ENCODE assay signal across 25 mouse cellular contexts in genomic region chr8:118794886-118795285, GRCm38 (mm10).
DNase-seq lines count a peak whose midpoint lies in the region; ATAC-seq lines count a peak whose summit lies in the region.
"Had no signal": no experiment of that assay in that cellular context is flagged by ENCODE, and none has a peak within 500 bp of the region (broad histone marks: within the 10 kb centered on the region; RNA-seq: fewer than 3 reads in every experiment).

No protein-coding gene starts in this region.

- H3K36me3 ChIP-seq in forebrain, embryonic 14.5 days (ENCODE audit: control insufficient read depth, insufficient read depth, low read length) = no peaks in the 10 kb centered on the region
- H3K36me3 ChIP-seq: embryonic facial prominence, embryonic 10.5 days; G1E; intestine, embryonic 15.5 days; limb, embryonic 12.5 days; midbrain, embryonic 13.5 days; neural tube, embryonic 12.5 days had no signal

- no peaks in the 10 kb centered on the region for H3K27me3 ChIP-seq in forebrain, embryonic 14.5 days (replicated peaks; ENCODE audit: control insufficient read depth, insufficient read depth, low read length)
- H3K27me3 ChIP-seq: intestine, embryonic 15.5 days; limb, embryonic 12.5 days; midbrain, embryonic 13.5 days; neural tube, embryonic 12.5 days had no signal

- WGBS in forebrain, embryonic 14.5 days = 84% methylated on average over 9 of the region's 9 CpGs

- H3K27ac ChIP-seq in forebrain, embryonic 14.5 days (ENCODE audit: low read depth, low read length) = no peak overlapping the region
- H3K27ac ChIP-seq: embryonic facial prominence, embryonic 10.5 days; intestine, embryonic 15.5 days; limb, embryonic 12.5 days; midbrain, embryonic 13.5 days; neural tube, embryonic 12.5 days had no signal

- no peak overlapping the region for H3K9ac ChIP-seq in forebrain, embryonic 14.5 days (ENCODE audit: low read length)
- H3K9ac ChIP-seq: forebrain, postnatal 0 days; intestine, embryonic 15.5 days; limb, embryonic 12.5 days; liver, postnatal 0 days; midbrain, embryonic 13.5 days; neural tube, embryonic 12.5 days had no signal

- peak; percentile 79 for DNase-seq in right cerebral cortex, adult 18-20 months
- DNase-seq in right cerebral cortex, postnatal 4 days = no peak
- peak; percentile 39 to 68 for DNase-seq in left cerebral cortex, adult 8-10 months (ENCODE audit: low spot score in 2 of 2)
- peak; percentile 45 to 52 for DNase-seq in right cerebral cortex, postnatal 10 days (ENCODE audit: low spot score in 2 of 2)
- no peak for DNase-seq in forebrain, embryonic 14.5 days (ENCODE audit: low spot score)
- DNase-seq in spleen, postnatal 14 days (ENCODE audit: low spot score in 2 of 2) = no peak
- DNase-seq: adrenal gland, adult 2 months; cerebellum, adult 11-12 months; cerebellum, postnatal 10 days; forebrain, postnatal 0 days; kidney, adult 8-10 months; kidney, postnatal 14 days; liver, postnatal 0 days; lung, postnatal 10 days; thymus, postnatal 14 days had no signal

- ATAC-seq in forebrain, embryonic 14.5 days = no peak
- no peak for ATAC-seq in megakaryocyte progenitor cell, adult 5-6 weeks (replicated peaks; ENCODE audit: poor library complexity)
- ATAC-seq: forebrain, postnatal 0 days; hindbrain, embryonic 16.5 days; intestine, embryonic 15.5 days; liver, postnatal 0 days; midbrain, embryonic 13.5 days had no signal

- no peaks in the 10 kb centered on the region for H3K9me3 ChIP-seq in forebrain, embryonic 14.5 days (replicated peaks; ENCODE audit: control insufficient read depth, low read length)
- H3K9me3 ChIP-seq: embryonic facial prominence, embryonic 10.5 days; intestine, embryonic 15.5 days; midbrain, embryonic 13.5 days; neural tube, embryonic 12.5 days had no signal

- H3K4me2 ChIP-seq in forebrain, embryonic 14.5 days (ENCODE audit: low read length) = no peak overlapping the region
- H3K4me2 ChIP-seq: heart, embryonic 11.5 days; intestine, embryonic 15.5 days; limb, embryonic 12.5 days; liver, embryonic 11.5 days; midbrain, embryonic 13.5 days; neural tube, embryonic 12.5 days had no signal

- no peak overlapping the region for H3K4me3 ChIP-seq in forebrain, embryonic 14.5 days (ENCODE audit: low read depth, low read length)
- H3K4me3 ChIP-seq: embryonic facial prominence, embryonic 10.5 days; intestine, embryonic 15.5 days; limb, embryonic 12.5 days; midbrain, embryonic 13.5 days; neural tube, embryonic 12.5 days had no signal

- H3K4me1 ChIP-seq in forebrain, embryonic 14.5 days (ENCODE audit: control insufficient read depth, insufficient read depth, low read length) = no peaks in the 10 kb centered on the region
- H3K4me1 ChIP-seq: embryonic facial prominence, embryonic 10.5 days; intestine, embryonic 15.5 days; limb, embryonic 12.5 days; neural tube, embryonic 12.5 days had no signal

Comparison
In these comparisons a context has a peak if more than half of its experiments do, and no peak if none do; other contexts are left out.
1. DNase-seq: peak in right cerebral cortex, adult 18-20 months (single experiment), left cerebral cortex, adult 8-10 months (2 of 2) and right cerebral cortex, postnatal 10 days (2 of 2); none in right cerebral cortex, postnatal 4 days (single experiment), forebrain, embryonic 14.5 days (single experiment) and spleen, postnatal 14 days (0 of 2).